Mouse (Mus musculus): ENCODE data around the gene Lrrc30. TPM values are rescaled to one million over a fixed set of nuclear protein-coding genes. Genes with fewer than 3 reads are reported as not detected.

The Lrrc30 gene
- total RNA-seq, 1 experiment = not detected

DNA sequence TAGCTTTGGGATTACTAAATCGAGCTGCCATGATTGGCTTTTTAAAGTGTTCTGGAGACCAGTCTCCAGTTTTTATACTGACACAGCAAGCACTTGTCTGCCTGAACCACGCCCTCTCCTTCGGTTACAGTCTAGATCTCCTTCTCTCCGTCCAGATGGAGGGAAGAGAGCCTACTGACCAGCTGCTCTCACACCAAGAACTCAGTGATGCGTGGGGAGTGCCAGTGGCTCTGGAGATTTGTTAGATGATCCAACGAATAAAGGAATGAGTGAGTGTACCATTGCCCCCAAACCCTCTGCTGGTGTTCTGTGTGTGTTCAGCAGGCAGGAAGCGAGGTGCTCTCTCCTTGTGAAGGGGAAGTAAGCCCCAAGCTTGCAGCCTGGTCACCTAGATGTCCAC, 48.0 kb downstream of the Lrrc30 start:
- H3K4me1 ChIP-seq (ENCODE audit: control insufficient read depth in 2 of 2, insufficient read depth in 2 of 2, low read length in 2 of 2, poor library complexity in 1 of 2) = no peaks in the 10 kb centered on the region
- TF ChIP-seq ZNF384 (IDR thresholded peaks at IDR 0.05; ENCODE audit: low read depth, low read length) (no peak), CHD2 (IDR thresholded peaks at IDR 0.05; ENCODE audit: low read depth, low read length) (no peak), HCFC1 (IDR thresholded peaks at IDR 0.05; ENCODE audit: borderline replicate concordance, insufficient read depth, low read length) (no peak), MAFK (IDR thresholded peaks at IDR 0.05; ENCODE audit: insufficient read depth, low read depth, low read length) (no peak), ZC3H11A (IDR thresholded peaks at IDR 0.05; ENCODE audit: borderline replicate concordance, low read depth, low read length) (no peak)
- in situ Hi-C loops (cut with MboI; ENCODE audit: low sequenced_read_pairs in 2 of 2, unreplicated experiment in 2 of 2) = no loop called here

GRCm38 (mm10) chr17:67583422-67583821, 49.1 kb downstream of the Lrrc30 start:
- Histone ChIP-seq H3K27ac (ENCODE audit: insufficient read depth, low read depth, low read length, poor library complexity, severe bottlenecking) (no peak overlapping the region), H3K4me3 (ENCODE audit: insufficient read depth in 1 of 2, low read depth in 1 of 2, low read length in 2 of 2, poor library complexity in 1 of 2, severe bottlenecking in 1 of 2) (no peak overlapping the region), H3K9me3 (ENCODE audit: control insufficient read depth, insufficient read depth, low read depth, low read length) (no peaks in the 10 kb centered on the region), H3K9ac (ENCODE audit: insufficient read depth, low read depth, low read length, poor library complexity, severe bottlenecking) (no peak overlapping the region), H3K4me1 (ENCODE audit: control insufficient read depth in 2 of 2, insufficient read depth in 2 of 2, low read length in 2 of 2, poor library complexity in 1 of 2) (no peaks in the 10 kb centered on the region), H3K36me3 (ENCODE audit: control insufficient read depth, insufficient read depth, low read length, poor library complexity, severe bottlenecking) (no peaks in the 10 kb centered on the region)
- in situ Hi-C loops (cut with MboI; ENCODE audit: low sequenced_read_pairs in 2 of 2, unreplicated experiment in 2 of 2) = no loop called here
- no peak for TF ChIP-seq MAFK (IDR thresholded peaks at IDR 0.05; ENCODE audit: insufficient read depth, low read depth, low read length)
- TF ChIP-seq HCFC1 (IDR thresholded peaks at IDR 0.05; ENCODE audit: borderline replicate concordance, insufficient read depth, low read length) = no peak
- no peak for DNase-seq (ENCODE audit: low read depth, low spot score)

More for the DNA sequence above, 48.0 kb downstream of the Lrrc30 start:
- Histone ChIP-seq H3K9ac (ENCODE audit: insufficient read depth, low read depth, low read length, poor library complexity, severe bottlenecking) (no peak overlapping the region), H3K9me3 (ENCODE audit: control insufficient read depth, insufficient read depth, low read depth, low read length) (no peaks in the 10 kb centered on the region), H3K36me3 (ENCODE audit: control insufficient read depth, insufficient read depth, low read length, poor library complexity, severe bottlenecking) (no peaks in the 10 kb centered on the region), H3K4me3 (ENCODE audit: insufficient read depth in 1 of 2, low read depth in 1 of 2, low read length in 2 of 2, poor library complexity in 1 of 2, severe bottlenecking in 1 of 2) (no peak overlapping the region), H3K27ac (ENCODE audit: insufficient read depth, low read depth, low read length, poor library complexity, severe bottlenecking) (no peak overlapping the region)
- no peak for DNase-seq (ENCODE audit: low read depth, low spot score)

GRCm38 (mm10) chr17:67582681-67583356, 49.7 kb downstream of the Lrrc30 start:
- Histone ChIP-seq H3K36me3 (ENCODE audit: control insufficient read depth, insufficient read depth, low read length, poor library complexity, severe bottlenecking) (no peaks in the 10 kb centered on the region), H3K4me1 (ENCODE audit: control insufficient read depth in 2 of 2, insufficient read depth in 2 of 2, low read length in 2 of 2, poor library complexity in 1 of 2) (no peaks in the 10 kb centered on the region), H3K4me3 (ENCODE audit: insufficient read depth in 1 of 2, low read depth in 1 of 2, low read length in 2 of 2, poor library complexity in 1 of 2, severe bottlenecking in 1 of 2) (no peak overlapping the region), H3K27ac (ENCODE audit: insufficient read depth, low read depth, low read length, poor library complexity, severe bottlenecking) (no peak overlapping the region), H3K9me3 (ENCODE audit: control insufficient read depth, insufficient read depth, low read depth, low read length) (no peaks in the 10 kb centered on the region), H3K9ac (ENCODE audit: insufficient read depth, low read depth, low read length, poor library complexity, severe bottlenecking) (no peak overlapping the region)
- DNase-seq (ENCODE audit: low read depth, low spot score) = no peak
- in situ Hi-C loops (cut with MboI; ENCODE audit: low sequenced_read_pairs in 2 of 2, unreplicated experiment in 2 of 2) = no loop called here
- no peak for TF ChIP-seq HCFC1 (IDR thresholded peaks at IDR 0.05; ENCODE audit: borderline replicate concordance, insufficient read depth, low read length)
- no peak for TF ChIP-seq MAFK (IDR thresholded peaks at IDR 0.05; ENCODE audit: insufficient read depth, low read depth, low read length)
- no peak for TF ChIP-seq CHD2 (IDR thresholded peaks at IDR 0.05; ENCODE audit: low read depth, low read length)
- TF ChIP-seq ZC3H11A (IDR thresholded peaks at IDR 0.05; ENCODE audit: borderline replicate concordance, low read depth, low read length) = no peak
- no peak for TF ChIP-seq ZNF384 (IDR thresholded peaks at IDR 0.05; ENCODE audit: low read depth, low read length)

DNA sequence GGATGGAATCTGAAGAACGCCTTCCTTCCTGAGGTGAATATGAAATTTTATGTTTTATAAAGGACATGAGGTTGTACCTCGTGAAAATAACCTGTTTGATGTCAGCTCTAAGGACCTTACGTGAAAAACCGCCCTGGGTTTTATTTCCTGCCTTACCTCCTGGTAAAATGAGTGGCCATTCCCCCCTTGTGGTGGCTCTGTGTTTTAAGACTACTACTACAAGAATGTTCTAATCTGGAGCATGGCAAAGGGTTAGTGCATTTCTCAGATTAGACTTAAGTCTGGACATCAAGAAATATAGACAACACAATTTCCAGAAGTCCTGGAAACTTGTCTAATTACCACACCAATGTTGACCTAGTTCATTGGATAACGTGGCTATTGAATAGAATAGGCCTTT, 50.7 kb downstream of the Lrrc30 start:
- H3K9me3 ChIP-seq (ENCODE audit: control insufficient read depth, insufficient read depth, low read depth, low read length) = no peaks in the 10 kb centered on the region
- no peak overlapping the region for H3K4me3 ChIP-seq (ENCODE audit: insufficient read depth in 1 of 2, low read depth in 1 of 2, low read length in 2 of 2, poor library complexity in 1 of 2, severe bottlenecking in 1 of 2)
- H3K36me3 ChIP-seq (ENCODE audit: control insufficient read depth, insufficient read depth, low read length, poor library complexity, severe bottlenecking) = no peaks in the 10 kb centered on the region
- no peaks in the 10 kb centered on the region for H3K4me1 ChIP-seq (ENCODE audit: control insufficient read depth in 2 of 2, insufficient read depth in 2 of 2, low read length in 2 of 2, poor library complexity in 1 of 2)
- TF ChIP-seq ZC3H11A (IDR thresholded peaks at IDR 0.05; ENCODE audit: borderline replicate concordance, low read depth, low read length) (no peak), ZNF384 (IDR thresholded peaks at IDR 0.05; ENCODE audit: low read depth, low read length) (no peak), MAFK (IDR thresholded peaks at IDR 0.05; ENCODE audit: insufficient read depth, low read depth, low read length) (no peak), CHD2 (IDR thresholded peaks at IDR 0.05; ENCODE audit: low read depth, low read length) (no peak), HCFC1 (IDR thresholded peaks at IDR 0.05; ENCODE audit: borderline replicate concordance, insufficient read depth, low read length) (no peak)
- H3K9ac ChIP-seq (ENCODE audit: insufficient read depth, low read depth, low read length, poor library complexity, severe bottlenecking) = no peak overlapping the region
- in situ Hi-C loops (cut with MboI; ENCODE audit: low sequenced_read_pairs in 2 of 2, unreplicated experiment in 2 of 2) = no loop called here
- H3K27ac ChIP-seq (ENCODE audit: insufficient read depth, low read depth, low read length, poor library complexity, severe bottlenecking) = no peak overlapping the region
- no peak for DNase-seq (ENCODE audit: low read depth, low spot score)

Other genes with a start within 250 kb of the Lrrc30 start
- gene Lama1, start 64.5 kb upstream of the Lrrc30 start, total RNA-seq (2012; rRNA removed) = 112 and 116 TPM in 2 replicates

Data from ES-E14 (cell line).